Mouse (Mus musculus): ENCODE data around the gene Irf8.

DNA sequence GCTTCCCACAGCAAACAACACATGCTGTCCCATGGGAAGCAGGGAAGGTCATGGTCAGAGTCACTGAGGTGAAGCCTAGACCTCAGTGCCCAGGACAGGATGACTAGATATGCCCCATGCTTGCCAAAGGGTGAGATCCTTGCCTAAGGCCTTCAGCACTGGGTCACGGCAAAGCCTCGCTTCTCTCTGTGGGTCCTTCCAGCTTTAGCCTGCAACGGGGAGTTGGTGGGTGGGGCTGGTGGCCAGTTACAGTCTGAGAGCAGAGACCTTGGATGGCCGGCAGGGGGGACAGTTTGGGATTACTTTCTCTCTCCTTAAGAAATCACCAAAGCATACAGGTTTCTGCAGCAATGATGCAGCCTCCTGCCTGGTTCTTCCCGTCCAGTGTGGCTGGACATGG is 51.5 kb downstream of the Irf8 start:
- TF ChIP-seq CTCF (IDR thresholded peaks at IDR 0.05; ENCODE audit: low read depth) (no peak), EP300 (IDR thresholded peaks at IDR 0.05; ENCODE audit: low read depth) (no peak)
